Mouse (Mus musculus) midbrain, embryonic 10.5 days (tissue): Measurements from ENCODE around the gene Tmcc1. TPM values are rescaled to one million over a fixed set of nuclear protein-coding genes. Genes with fewer than 3 reads are reported as not detected.
A peak's percentile ranks its signal among the peaks of the same experiment; 100 is the strongest.

Experiments
- DNase-seq: peaks from one replicate; pipeline ENCODE4 v3.0.0-alpha.2; 2017; ENCODE audit warnings: low spot score
- H3K27ac ChIP-seq: fragments of 300-500 bp; sonication (generic); replicated peaks from 2 replicates; pipeline ENCODE4 v1.5.1; 2016; ENCODE audit warnings: mild to moderate bottlenecking
- H3K27me3 ChIP-seq: fragments of 300-500 bp; sonication (generic); 2 replicates; pipeline ENCODE4 v1.6.1; 2016; ENCODE audit warnings: low read depth, mild to moderate bottlenecking; ENCODE audit not compliant: poor library complexity, severe bottlenecking
- H3K36me3 ChIP-seq: fragments of 300-500 bp; sonication (generic); 2 replicates; pipeline ENCODE4 v1.6.1; 2016; ENCODE audit warnings: mild to moderate bottlenecking, moderate library complexity
- H3K4me1 ChIP-seq: fragments of 300-500 bp; sonication (generic); 2 replicates; pipeline ENCODE4 v1.6.1; 2016
- H3K4me3 ChIP-seq: fragments of 300-500 bp; sonication (generic); 2 replicates; pipeline ENCODE4 v1.5.1; 2016; ENCODE audit warnings: mild to moderate bottlenecking, moderate library complexity
- H3K9me3 ChIP-seq: fragments of 300-500 bp; sonication (generic); replicated peaks from 2 replicates; pipeline ENCODE4 v1.6.1; 2016; ENCODE audit warnings: mild to moderate bottlenecking
- WGBS: fragments of 180-500 bp; shearing (Covaris S2); methylation state at CpG from one replicate; pipeline ENCODE4 v1.1.7; 2016; 5-methylcytosine and 5-hydroxymethylcytosine counted together
- polyA plus RNA-seq: library from polyadenylated mRNA; unstranded; fragments of >200 nt; fragmentation: Nextera tagmentation; extraction: Ambion mirVana; gene quantifications from 2 replicates; pipeline ENCODE4 v1.2.1, GENCODE M21; 2016

Gene Tmcc1
- polyA plus RNA-seq, 1 experiment from 2014 or later: 14.9 TPM

GRCm38 (mm10) chr6:116015902-116016301, 177.4 kb downstream of the Tmcc1 start:
- H3K4me3 ChIP-seq: no peak overlapping the region
- H3K36me3 ChIP-seq: peaks cover 8% of the 10 kb centered on the region
- no peaks in the 10 kb centered on the region for H3K27me3 ChIP-seq
- H3K4me1 ChIP-seq: peaks cover 7% of the 10 kb centered on the region
- no peak for DNase-seq
- no peak overlapping the region for H3K27ac ChIP-seq
- H3K9me3 ChIP-seq: no peaks in the 10 kb centered on the region
- WGBS: 96% methylated on average over 3 of the region's 3 CpGs

- H3K27me3 ChIP-seq: no peaks in the 10 kb centered on the region
- no peak for DNase-seq
- H3K4me3 ChIP-seq: no peak overlapping the region
- H3K36me3 ChIP-seq: no peaks in the 10 kb centered on the region
- peaks cover 7% of the 10 kb centered on the region for H3K4me1 ChIP-seq
- 89% methylated on average over 6 of the region's 6 CpGs for WGBS
- no peak overlapping the region for H3K27ac ChIP-seq
- H3K9me3 ChIP-seq: no peaks in the 10 kb centered on the region
Measured at GRCm38 (mm10) chr6:116014111-116014510, 179.2 kb downstream of the Tmcc1 start.

- DNase-seq: no peak
- no peaks in the 10 kb centered on the region for H3K36me3 ChIP-seq
- H3K4me3 ChIP-seq: no peak overlapping the region
- H3K4me1 ChIP-seq: peaks cover 7% of the 10 kb centered on the region
- no peak overlapping the region for H3K27ac ChIP-seq
- no peaks in the 10 kb centered on the region for H3K27me3 ChIP-seq
- WGBS: 75% methylated on average over 3 of the region's 3 CpGs
- no peaks in the 10 kb centered on the region for H3K9me3 ChIP-seq
Measured at GRCm38 (mm10) chr6:116013687-116014086, 179.6 kb downstream of the Tmcc1 start.

- H3K9me3 ChIP-seq: no peaks in the 10 kb centered on the region
- peaks cover 29% of the 10 kb centered on the region for H3K4me1 ChIP-seq
- 6% methylated on average over 6 of the region's 6 CpGs for WGBS
- peak; percentile 79 for DNase-seq
- no peak overlapping the region for H3K4me3 ChIP-seq
- H3K27me3 ChIP-seq: peaks cover 14% of the 10 kb centered on the region; the same call in 1 of the 2 replicates
- H3K36me3 ChIP-seq: no peaks in the 10 kb centered on the region
- H3K27ac ChIP-seq: no peak overlapping the region
Measured at GRCm38 (mm10) chr6:116010541-116010940, 182.7 kb downstream of the Tmcc1 start.

- Histone ChIP-seq H3K27me3 (peaks cover 14% of the 10 kb centered on the region; the same call in 1 of the 2 replicates), H3K36me3 (no peaks in the 10 kb centered on the region), H3K27ac (no peak overlapping the region), H3K9me3 (no peaks in the 10 kb centered on the region), H3K4me3 (no peak overlapping the region), H3K4me1 (peaks cover 34% of the 10 kb centered on the region)
- WGBS: 51% methylated on average over 12 of the region's 12 CpGs
- no peak for DNase-seq
Measured at GRCm38 (mm10) chr6:116009426-116009825, 183.9 kb downstream of the Tmcc1 start.

GRCm38 (mm10) chr6:116007561-116008173, 185.6 kb downstream of the Tmcc1 start:
- H3K9me3 ChIP-seq: no peaks in the 10 kb centered on the region
- H3K4me1 ChIP-seq: peaks cover 47% of the 10 kb centered on the region
- WGBS: 9% methylated on average over 6 of the region's 9 CpGs
- H3K4me3 ChIP-seq: no peak overlapping the region
- H3K27ac ChIP-seq: no peak overlapping the region; the same call in 1 of the 2 replicates
- no peaks in the 10 kb centered on the region for H3K36me3 ChIP-seq
- DNase-seq: peak; percentile 67
- H3K27me3 ChIP-seq: peaks cover 20% of the 10 kb centered on the region; the same call in 1 of the 2 replicates

- peak; percentile 22 for DNase-seq
- Histone ChIP-seq H3K36me3 (no peaks in the 10 kb centered on the region), H3K9me3 (no peaks in the 10 kb centered on the region), H3K27ac (peak overlapping the region; percentile 66), H3K4me3 (no peak overlapping the region), H3K27me3 (peaks cover 20% of the 10 kb centered on the region; the same call in 1 of the 2 replicates), H3K4me1 (peaks cover 48% of the 10 kb centered on the region)
- WGBS: 50% methylated on average over 9 of the region's 9 CpGs
Measured at GRCm38 (mm10) chr6:116006731-116007130, 186.6 kb downstream of the Tmcc1 start.

GRCm38 (mm10) chr6:116005959-116006288, 187.4 kb downstream of the Tmcc1 start:
- WGBS: 78% methylated on average over 4 of the region's 4 CpGs
- H3K4me1 ChIP-seq: peaks cover 47% of the 10 kb centered on the region
- peak overlapping the region; percentile 66 for H3K27ac ChIP-seq

GRCm38 (mm10) chr6:116005275-116005958, 187.9 kb downstream of the Tmcc1 start:
- Histone ChIP-seq H3K9me3 (no peaks in the 10 kb centered on the region), H3K4me3 (no peak overlapping the region), H3K27ac (peak overlapping the region; percentile 28; the same call in 1 of the 2 replicates), H3K36me3 (no peaks in the 10 kb centered on the region), H3K4me1 (peaks cover 47% of the 10 kb centered on the region), H3K27me3 (peaks cover 20% of the 10 kb centered on the region; the same call in 1 of the 2 replicates)
- WGBS: 72% methylated on average over 17 of the region's 17 CpGs
- peak; percentile 11 for DNase-seq

More at GRCm38 (mm10) chr6:116005959-116006288, 187.4 kb downstream of the Tmcc1 start:
- Histone ChIP-seq H3K4me3 (no peak overlapping the region), H3K36me3 (no peaks in the 10 kb centered on the region), H3K9me3 (no peaks in the 10 kb centered on the region), H3K27me3 (peaks cover 20% of the 10 kb centered on the region; the same call in 1 of the 2 replicates)
- no peak for DNase-seq

GRCm38 (mm10) chr6:116004716-116005115, 188.6 kb downstream of the Tmcc1 start:
- H3K4me3 ChIP-seq: no peak overlapping the region
- H3K27me3 ChIP-seq: peaks cover 20% of the 10 kb centered on the region; the same call in 1 of the 2 replicates
- no peaks in the 10 kb centered on the region for H3K9me3 ChIP-seq
- DNase-seq: peak; percentile 10
- 0 out of 2 replicates have a peak overlapping the region, but pooled peaks have one; percentile 65 for H3K27ac ChIP-seq
- no peaks in the 10 kb centered on the region for H3K36me3 ChIP-seq
- WGBS: 86% methylated on average over 6 of the region's 6 CpGs
- H3K4me1 ChIP-seq: peaks cover 47% of the 10 kb centered on the region

- DNase-seq: peak; percentile 13
- Histone ChIP-seq H3K9me3 (no peaks in the 10 kb centered on the region), H3K4me1 (peaks cover 49% of the 10 kb centered on the region), H3K27ac (peak overlapping the region; percentile 65), H3K36me3 (no peaks in the 10 kb centered on the region), H3K4me3 (no peak overlapping the region), H3K27me3 (peaks cover 20% of the 10 kb centered on the region; the same call in 1 of the 2 replicates)
- 69% methylated on average over 7 of the region's 7 CpGs for WGBS
Measured at GRCm38 (mm10) chr6:116004069-116004468, 189.2 kb downstream of the Tmcc1 start.

GRCm38 (mm10) chr6:116003516-116003915, 189.8 kb downstream of the Tmcc1 start:
- DNase-seq: peak; percentile 10
- Histone ChIP-seq H3K27ac (peak overlapping the region; percentile 65), H3K27me3 (peaks cover 20% of the 10 kb centered on the region; the same call in 1 of the 2 replicates), H3K36me3 (no peaks in the 10 kb centered on the region), H3K9me3 (no peaks in the 10 kb centered on the region), H3K4me1 (peaks cover 55% of the 10 kb centered on the region), H3K4me3 (no peak overlapping the region)
- 72% methylated on average over 5 of the region's 5 CpGs for WGBS
